Mouse (Mus musculus): ENCODE results near the gene Rps6kc1.

Gene Rps6kc1

GRCm38 (mm10) chr1:190898899-190899575 lies 12.5 kb downstream of the Rps6kc1 start:
- no peak for DNase-seq

GRCm38 (mm10) chr1:190898186-190898585 lies 13.4 kb downstream of the Rps6kc1 start:
- DNase-seq = no peak

GRCm38 (mm10) chr1:190893559-190894167 lies 17.9 kb downstream of the Rps6kc1 start:
- no peak for DNase-seq

DNA sequence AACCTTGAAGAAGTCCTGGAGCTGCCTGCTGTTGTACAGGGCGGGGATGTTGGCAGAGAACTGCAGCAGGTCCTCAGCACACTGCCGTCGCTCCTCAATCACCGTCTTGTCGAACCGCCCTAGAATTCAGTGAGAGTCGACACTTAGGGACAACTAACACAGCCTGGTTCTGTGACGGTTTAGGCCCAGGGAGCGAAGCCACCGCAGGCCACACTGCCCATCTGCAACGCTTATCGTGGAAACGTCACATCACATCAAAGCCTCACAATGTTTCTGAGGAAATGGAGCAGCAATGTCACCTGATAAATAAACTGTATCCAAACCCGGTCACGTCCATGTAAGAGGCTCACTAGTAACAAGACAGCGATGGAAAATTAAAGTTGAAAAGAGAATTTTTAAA lies 22.9 kb downstream of the Rps6kc1 start:
- peak; percentile 66 for DNase-seq

GRCm38 (mm10) chr1:190888031-190888430 lies 23.5 kb downstream of the Rps6kc1 start:
- peak; percentile 74 for DNase-seq

DNA sequence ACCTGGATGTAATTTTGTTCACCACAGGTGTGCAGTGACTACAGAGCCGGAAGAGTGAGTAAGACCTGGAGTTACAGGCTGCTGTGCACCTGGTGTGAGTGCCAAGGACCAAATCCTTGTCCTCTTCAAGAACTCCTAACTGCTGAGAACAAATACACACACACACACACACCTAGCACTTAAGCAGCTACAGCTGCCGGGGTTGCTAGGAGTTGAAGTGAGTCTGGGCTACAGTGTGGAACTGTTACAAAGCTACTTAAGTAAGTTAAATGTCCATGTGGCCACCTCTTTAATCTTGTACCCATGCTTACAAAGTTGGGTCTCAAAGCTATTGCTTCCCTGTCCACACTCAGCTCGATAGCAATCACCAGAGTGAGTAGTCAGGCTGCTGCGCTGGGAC lies 25.6 kb downstream of the Rps6kc1 start:
- no peak for DNase-seq

DNA sequence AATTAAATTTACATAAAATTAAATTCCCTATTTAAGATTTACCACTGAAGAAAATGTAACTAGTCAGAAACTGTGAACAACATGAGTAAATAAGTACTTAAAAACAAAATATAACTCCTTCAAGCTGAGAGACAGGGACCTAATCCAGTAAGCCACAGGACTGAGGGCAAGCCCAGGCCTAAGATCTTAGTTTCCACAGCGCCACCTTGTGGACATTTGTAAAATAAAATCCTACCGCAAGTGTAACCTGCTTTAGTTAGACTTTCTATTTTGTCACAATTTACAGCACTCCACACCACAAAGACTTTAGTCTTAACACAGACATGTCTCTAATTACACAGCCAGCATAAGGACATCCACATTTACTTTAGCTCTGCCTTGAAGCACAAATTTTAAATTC lies 30.1 kb downstream of the Rps6kc1 start:
- DNase-seq = peak; percentile 82

GRCm38 (mm10) chr1:190880638-190881037 lies 30.9 kb downstream of the Rps6kc1 start:
- DNase-seq = no peak

- DNase-seq = no peak
Observed at GRCm38 (mm10) chr1:190875751-190876150, 35.8 kb downstream of the Rps6kc1 start.

GRCm38 (mm10) chr1:190875089-190875488 lies 36.5 kb downstream of the Rps6kc1 start:
- no peak for DNase-seq

GRCm38 (mm10) chr1:190871068-190871467 lies 40.5 kb downstream of the Rps6kc1 start:
- DNase-seq = no peak

DNA sequence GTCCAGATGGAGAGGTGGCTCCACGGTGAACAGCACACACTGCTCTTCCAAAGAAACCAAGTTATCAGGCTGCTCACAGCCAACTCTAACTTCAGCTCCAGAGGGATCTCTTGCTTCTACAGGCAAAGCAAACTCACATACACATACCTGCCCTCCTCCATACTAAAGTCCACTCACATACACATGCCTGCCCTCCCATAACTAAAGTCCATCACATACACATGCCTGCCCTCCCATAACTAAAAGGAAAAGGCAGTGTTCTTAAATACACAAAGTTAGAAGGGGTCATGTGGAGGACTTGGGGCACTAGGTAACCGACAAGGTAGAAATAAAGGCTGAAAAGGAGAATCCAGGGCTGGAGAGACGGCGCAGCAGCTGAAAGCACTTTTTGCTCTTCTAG lies 41.6 kb downstream of the Rps6kc1 start:
- no peak for DNase-seq

GRCm38 (mm10) chr1:190868790-190869189 lies 42.8 kb downstream of the Rps6kc1 start:
- DNase-seq = peak; percentile 48

GRCm38 (mm10) chr1:190861626-190862025 lies 49.9 kb downstream of the Rps6kc1 start:
- DNase-seq = peak; percentile 88

DNA sequence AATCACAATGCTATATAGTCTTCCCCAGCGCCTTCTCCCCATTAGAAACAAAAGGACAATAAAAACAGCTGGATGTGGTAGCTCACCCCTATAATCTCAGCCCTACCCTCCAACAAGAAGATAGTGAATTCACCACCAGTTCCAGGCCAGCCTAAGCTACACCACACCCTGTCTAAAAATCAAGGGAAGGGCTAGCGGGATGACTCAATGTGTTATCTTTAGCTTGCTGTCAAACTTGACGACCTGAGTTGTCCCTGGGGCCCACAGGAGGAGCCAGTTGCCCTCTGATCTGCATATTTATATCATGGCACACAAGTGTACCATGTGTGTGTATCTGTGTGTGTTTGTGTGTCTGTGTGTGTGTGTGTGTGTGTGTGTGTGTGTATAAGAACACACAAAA lies 57.1 kb downstream of the Rps6kc1 start:
- no peak for DNase-seq

DNA sequence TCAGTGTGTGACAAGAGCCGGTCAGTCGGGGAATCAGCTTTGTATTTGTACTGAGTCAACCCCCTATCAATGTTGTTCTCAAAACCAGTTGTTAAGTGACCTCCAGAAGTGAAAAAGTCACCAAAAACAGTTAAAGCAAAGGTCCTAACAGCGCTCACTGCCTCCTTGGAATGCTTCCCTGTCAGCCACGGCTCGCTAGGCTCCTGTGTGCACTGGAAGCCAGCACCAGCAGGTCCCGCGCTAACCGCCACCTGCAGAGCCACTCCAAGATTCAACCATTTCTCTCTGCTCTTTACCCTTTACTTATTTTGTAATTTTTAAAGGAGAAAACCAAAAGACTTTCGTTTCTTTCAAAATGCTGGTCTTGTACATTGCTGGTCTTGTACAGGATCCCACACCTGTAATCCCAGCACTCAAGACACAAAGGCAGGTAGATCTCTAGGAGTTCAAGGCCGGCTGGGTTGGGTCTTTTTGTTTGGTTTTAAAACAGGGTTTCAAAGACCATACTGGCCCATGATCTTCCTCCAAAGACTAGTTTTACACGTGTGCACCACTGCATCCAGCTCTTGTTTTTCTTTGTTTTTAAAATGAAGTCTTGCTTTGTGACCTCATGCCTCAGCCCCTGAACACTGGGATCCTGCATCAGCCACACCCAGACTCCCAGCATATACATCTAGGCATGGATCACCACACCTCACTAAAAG lies 62.3 kb downstream of the Rps6kc1 start:
- no peak for DNase-seq

DNA sequence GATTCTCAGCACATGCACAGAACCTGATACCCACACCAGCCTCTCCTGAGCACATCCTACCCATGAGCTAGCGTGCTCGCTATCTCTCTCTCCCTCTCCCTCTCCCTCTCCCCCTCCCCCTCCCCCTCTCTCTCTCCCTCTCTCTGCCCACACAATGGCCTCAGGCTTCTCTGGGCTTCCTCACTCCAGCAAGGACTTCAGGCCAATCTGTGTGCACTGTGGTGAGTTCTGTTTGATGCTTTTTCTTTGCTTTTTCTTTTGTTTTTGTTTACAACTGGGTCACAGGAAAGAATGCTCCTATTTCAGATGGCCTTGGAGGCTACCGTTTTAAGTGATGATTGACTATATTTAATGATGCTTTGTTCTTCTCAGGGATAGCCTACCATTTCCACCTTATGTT lies 62.9 kb downstream of the Rps6kc1 start:
- DNase-seq = peak; percentile 66

- no peak for DNase-seq
Observed at GRCm38 (mm10) chr1:190846956-190847355, 64.6 kb downstream of the Rps6kc1 start.

- no peak for DNase-seq
Observed at GRCm38 (mm10) chr1:190846074-190846730, 65.4 kb downstream of the Rps6kc1 start.

GRCm38 (mm10) chr1:190845419-190845818 lies 66.2 kb downstream of the Rps6kc1 start:
- DNase-seq = no peak

- no peak for DNase-seq
Observed at GRCm38 (mm10) chr1:190844356-190844755, 67.2 kb downstream of the Rps6kc1 start.

DNA sequence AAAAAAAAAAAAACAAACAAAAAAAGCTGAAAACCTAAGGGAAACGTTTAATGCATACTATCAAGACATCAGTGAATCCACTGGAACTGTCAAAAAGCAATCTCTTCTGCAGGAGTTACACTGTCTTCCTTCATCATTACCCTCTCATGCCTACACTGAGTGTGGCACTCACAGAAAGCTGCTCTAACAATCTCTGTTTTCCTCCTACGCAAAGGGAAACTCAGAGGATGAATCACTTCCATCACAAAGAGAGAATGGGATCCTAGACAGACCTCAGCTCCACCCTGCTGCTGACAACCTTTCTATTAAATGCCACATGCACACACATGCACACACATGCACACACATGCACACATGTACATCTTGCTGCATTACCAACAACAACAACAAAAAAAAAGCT lies 75.5 kb downstream of the Rps6kc1 start:
- DNase-seq = no peak

GRCm38 (mm10) chr1:190834201-190834907 lies 77.2 kb downstream of the Rps6kc1 start:
- DNase-seq = no peak
